ENCODE assay signal across 20 mouse cellular contexts in genomic region chr5:96554940-96555679, GRCm38 (mm10).
DNase-seq lines count a peak whose midpoint lies in the region; ATAC-seq and TF ChIP-seq lines count a peak whose summit lies in the region.
"Had no signal": no experiment of that assay in that cellular context is flagged by ENCODE, and none has a peak within 500 bp of the region (broad histone marks: within the 10 kb centered on the region; RNA-seq: fewer than 3 reads in every experiment).

No protein-coding gene starts in this region.

- H3K4me3 ChIP-seq in intestine, embryonic 14.5 days (ENCODE audit: low read depth, low read length), result no peak overlapping the region
- no peak overlapping the region for H3K4me3 ChIP-seq in intestine, embryonic 16.5 days (ENCODE audit: low read length)
- no peak overlapping the region for H3K4me3 ChIP-seq in kidney, adult 2 months (ENCODE audit: insufficient read depth, low read depth, low read length)
- H3K4me3 ChIP-seq: gastrocnemius, adult 2 months; heart, embryonic 13.5 days; hindbrain, embryonic 15.5 days; limb, embryonic 15.5 days; liver, embryonic 15.5 days had no signal

- TF ChIP-seq CTCF in kidney, adult 2 months (conservative IDR thresholded peaks at IDR 0.05; ENCODE audit: insufficient read depth, insufficient read length, low read depth, low read length), result no peak

- no peak overlapping the region for H3K27ac ChIP-seq in intestine, embryonic 14.5 days (ENCODE audit: low read depth)
- H3K27ac ChIP-seq in intestine, embryonic 16.5 days (ENCODE audit: low read length), result no peak overlapping the region
- H3K27ac ChIP-seq in kidney, adult 2 months (ENCODE audit: insufficient read depth, low read depth, low read length), result no peak overlapping the region
- H3K27ac ChIP-seq: gastrocnemius, adult 2 months; heart, embryonic 13.5 days; hindbrain, embryonic 15.5 days; limb, embryonic 15.5 days; liver, embryonic 15.5 days had no signal

- ATAC-seq in intestine, embryonic 14.5 days (replicated peaks; ENCODE audit: low FRiP score, low TSS enrichment, low read depth), result no peak
- no peak for ATAC-seq in intestine, embryonic 16.5 days
- ATAC-seq: activated CD4-positive, CD25-positive, alpha-beta regulatory T cell, adult 4 months; intestine, postnatal 0 days; midbrain, embryonic 16.5 days had no signal

- H3K36me3 ChIP-seq in intestine, embryonic 14.5 days (ENCODE audit: control insufficient read depth, insufficient read depth, low read length), result 0 out of 2 replicates have a peak, but pooled peaks cover 4% of the 10 kb centered on the region
- no peaks in the 10 kb centered on the region for H3K36me3 ChIP-seq in intestine, embryonic 16.5 days (ENCODE audit: control insufficient read depth, insufficient read depth, low read length)
- H3K36me3 ChIP-seq in kidney, adult 2 months (ENCODE audit: control insufficient read depth, insufficient read depth, low read length), result no peaks in the 10 kb centered on the region
- H3K36me3 ChIP-seq: G1E; hindbrain, embryonic 15.5 days; limb, embryonic 15.5 days; liver, embryonic 15.5 days had no signal

- peak; percentile 34 to 35 for DNase-seq in cerebellum, postnatal 10 days
- DNase-seq in cerebellum, adult 11-12 months, result no peak
- peak; percentile 28 for DNase-seq in intestine, embryonic 14.5 days (ENCODE audit: low spot score)
- DNase-seq in kidney, adult 2 months, result peak; percentile 19
- peak; percentile 5 for DNase-seq in kidney, postnatal 14 days
- no peak for DNase-seq in lung, postnatal 25 days (ENCODE audit: low spot score)
- DNase-seq: cerebellum, adult 8-10 months; gastrocnemius, adult 2 months; heart, adult 18-20 months; heart, postnatal 36 days; thymus, postnatal 36 days had no signal

- no peak for TF ChIP-seq POLR2A in kidney, adult 2 months (IDR thresholded peaks at IDR 0.05; ENCODE audit: low read depth, low read length)

- no peak overlapping the region for H3K9ac ChIP-seq in intestine, embryonic 14.5 days (ENCODE audit: low read length)
- no peak overlapping the region for H3K9ac ChIP-seq in intestine, embryonic 16.5 days (ENCODE audit: low read depth, low read length)
- H3K9ac ChIP-seq: heart, embryonic 13.5 days; hindbrain, embryonic 15.5 days; limb, embryonic 15.5 days; liver, embryonic 15.5 days had no signal

- no peak overlapping the region for H3K4me2 ChIP-seq in intestine, embryonic 14.5 days (ENCODE audit: low read length)
- no peak overlapping the region for H3K4me2 ChIP-seq in intestine, embryonic 16.5 days (ENCODE audit: low read depth, low read length)
- H3K4me2 ChIP-seq: heart, embryonic 13.5 days; hindbrain, embryonic 15.5 days; limb, embryonic 15.5 days; liver, embryonic 15.5 days had no signal

- no peaks in the 10 kb centered on the region for H3K9me3 ChIP-seq in intestine, embryonic 14.5 days (ENCODE audit: control insufficient read depth, low read length)
- H3K9me3 ChIP-seq in intestine, embryonic 16.5 days (ENCODE audit: control insufficient read depth, low read length), result no peaks in the 10 kb centered on the region
- H3K9me3 ChIP-seq: G1E; heart, embryonic 13.5 days; hindbrain, embryonic 15.5 days; limb, embryonic 15.5 days; liver, embryonic 15.5 days had no signal

- WGBS in intestine, embryonic 14.5 days, result 88% methylated on average over 12 of the region's 12 CpGs
- 86% methylated on average over 12 of the region's 12 CpGs for WGBS in intestine, embryonic 16.5 days
- WGBS in kidney, adult 2 months, result 60% methylated on average over 12 of the region's 12 CpGs

- no peaks in the 10 kb centered on the region for H3K27me3 ChIP-seq in intestine, embryonic 14.5 days (replicated peaks; ENCODE audit: control insufficient read depth, insufficient read depth, low read length)
- H3K27me3 ChIP-seq in intestine, embryonic 16.5 days (replicated peaks; ENCODE audit: control insufficient read depth, insufficient read depth, low read length), result no peaks in the 10 kb centered on the region
- no peaks in the 10 kb centered on the region for H3K27me3 ChIP-seq in kidney, adult 2 months (replicated peaks; ENCODE audit: control insufficient read depth, insufficient read depth, low read length)
- H3K27me3 ChIP-seq: heart, embryonic 13.5 days; hindbrain, embryonic 15.5 days; limb, embryonic 15.5 days; liver, embryonic 15.5 days had no signal

- no peaks in the 10 kb centered on the region for H3K4me1 ChIP-seq in intestine, embryonic 14.5 days (replicated peaks; ENCODE audit: control insufficient read depth, insufficient read depth, low read length)
- H3K4me1 ChIP-seq in intestine, embryonic 16.5 days (ENCODE audit: control insufficient read depth, insufficient read depth, low read length), result no peaks in the 10 kb centered on the region
- peaks cover 4% of the 10 kb centered on the region; the same call in 1 of the 2 replicates for H3K4me1 ChIP-seq in kidney, adult 2 months (ENCODE audit: control insufficient read depth, insufficient read depth, low read length)
- H3K4me1 ChIP-seq: limb, embryonic 15.5 days; liver, embryonic 15.5 days had no signal

Comparison
In these comparisons a context has a peak if more than half of its experiments do, and no peak if none do; other contexts are left out.
1. DNase-seq: peak in cerebellum, postnatal 10 days (2 of 2), intestine, embryonic 14.5 days (single experiment), kidney, adult 2 months (single experiment) and kidney, postnatal 14 days (single experiment); none in cerebellum, adult 11-12 months (single experiment) and lung, postnatal 25 days (single experiment).